Mouse (Mus musculus) erythroblast, adult 5-6 weeks (primary cell): ENCODE data around the gene Gm13889. TPM values are rescaled to one million over a fixed set of nuclear protein-coding genes. Genes with fewer than 3 reads are reported as not detected.

Source experiments
- ATAC-seq: replicated peaks from 2 replicates; pipeline ENCODE4 v1.8.0; 2016; ENCODE audit warnings: moderate number of reproducible peaks, mild to moderate bottlenecking, moderate TSS enrichment, inconsistent platforms; ENCODE audit not compliant: poor library complexity, low FRiP score, severe bottlenecking
- total RNA-seq, 2 experiments: library from RNA; stranded (forward) in 1 of 2; stranded (reverse) in 1 of 2; fragments of 150-400 nt in 1 of 2; fragments of 200-764, 138-1000 nt in 1 of 2; gene quantifications; 2 replicates each; pipeline versions ENCODE4 v1.2.3 to v1.2.4; 2015 to 2017; ENCODE audit warnings: low replicate concordance in 2 of 2

Gene Gm13889
- total RNA-seq (2015; ENCODE audit: low replicate concordance) (not detected in 2 replicates), total RNA-seq (2017; ENCODE audit: low replicate concordance) (not detected in 2 replicates)

GRCm38 (mm10) chr2:93956908-93957784 is at the start of gene Gm13889:
Gm13889 (minus strand) TSS chr2:93957201.
- no peak for ATAC-seq

GRCm38 (mm10) chr2:94002331-94002730 is 45.3 kb upstream of the Gm13889 start:
- ATAC-seq = peak; percentile 82

GRCm38 (mm10) chr2:94001918-94002317 is 44.9 kb upstream of the Gm13889 start:
- no peak for ATAC-seq

GRCm38 (mm10) chr2:94001411-94001810 is 44.4 kb upstream of the Gm13889 start:
- no peak for ATAC-seq

GRCm38 (mm10) chr2:93996254-93996653 is 39.3 kb upstream of the Gm13889 start, which contains the start of gene Gm27027:
Gm27027 (minus strand) TSS chr2:93996354.
- no peak for ATAC-seq

- no peak for ATAC-seq
These were observed 35.8 kb upstream of the Gm13889 start for GRCm38 (mm10) chr2:93992810-93993209.

GRCm38 (mm10) chr2:93992259-93992658 is 35.3 kb upstream of the Gm13889 start:
- ATAC-seq = no peak

- ATAC-seq = no peak
These were observed 34.3 kb upstream of the Gm13889 start for GRCm38 (mm10) chr2:93991336-93991735.

GRCm38 (mm10) chr2:93988440-93988839 is 31.4 kb upstream of the Gm13889 start:
- ATAC-seq = no peak

- ATAC-seq = no peak
These were observed 25.6 kb upstream of the Gm13889 start for GRCm38 (mm10) chr2:93982457-93983235.

- no peak for ATAC-seq
These were observed 22.5 kb upstream of the Gm13889 start for GRCm38 (mm10) chr2:93979249-93980120.

GRCm38 (mm10) chr2:93976436-93977252 is 19.6 kb upstream of the Gm13889 start:
- ATAC-seq = no peak

- no peak for ATAC-seq
These were observed 18.8 kb upstream of the Gm13889 start for GRCm38 (mm10) chr2:93975526-93976435.

- ATAC-seq = no peak
These were observed 18.0 kb upstream of the Gm13889 start for GRCm38 (mm10) chr2:93975041-93975440.

- ATAC-seq = no peak
These were observed 14.6 kb upstream of the Gm13889 start for GRCm38 (mm10) chr2:93971647-93972046.

- no peak for ATAC-seq
These were observed 7.6 kb upstream of the Gm13889 start for GRCm38 (mm10) chr2:93964494-93965160.

- no peak for ATAC-seq
These were observed 6.8 kb upstream of the Gm13889 start for GRCm38 (mm10) chr2:93963802-93964201.
